In genomic region chr2:152670983-152671641, GRCm38 (mm10) we compare ENCODE assay signal across 9 mouse cellular contexts. TPM values are rescaled to one million over a fixed set of nuclear protein-coding genes. Genes with fewer than 3 reads are reported as not detected.
DNase-seq lines count a peak whose midpoint lies in the region; ATAC-seq and TF ChIP-seq lines count a peak whose summit lies in the region.
"Had no signal": no experiment of that assay in that cellular context is flagged by ENCODE, and none has a peak within 500 bp of the region (broad histone marks: within the 10 kb centered on the region; RNA-seq: fewer than 3 reads in every experiment).

No protein-coding gene starts in this region.

- H3K36me3 ChIP-seq in ES-E14 (ENCODE audit: control insufficient read depth, insufficient read depth, low read length, poor library complexity, severe bottlenecking), result peaks cover 33% of the 10 kb centered on the region; the same call in 1 of the 2 replicates
- peaks cover 12% of the 10 kb centered on the region for H3K36me3 ChIP-seq in heart, postnatal 0 days (replicated peaks; ENCODE audit: control insufficient read depth, insufficient read depth, low read length)
- H3K36me3 ChIP-seq in liver, embryonic 16.5 days (ENCODE audit: control insufficient read depth, insufficient read depth), result peaks cover 10% of the 10 kb centered on the region

- H3K9me3 ChIP-seq in ES-E14 (ENCODE audit: control insufficient read depth, insufficient read depth, low read depth, low read length), result no peaks in the 10 kb centered on the region
- no peaks in the 10 kb centered on the region for H3K9me3 ChIP-seq in heart, postnatal 0 days (replicated peaks; ENCODE audit: control insufficient read depth, low read length)
- H3K9me3 ChIP-seq in liver, embryonic 16.5 days (replicated peaks; ENCODE audit: control insufficient read depth, low read length), result no peaks in the 10 kb centered on the region

- in situ Hi-C loops in ES-E14 (cut with MboI; ENCODE audit: low sequenced_read_pairs in 2 of 2, unreplicated experiment in 2 of 2), result no loop called here

- DNase-seq in heart, adult 11 months, result peak; percentile 91
- DNase-seq in heart, adult 8-10 months (ENCODE audit: low spot score), result no peak
- no peak for DNase-seq in ES-E14 (ENCODE audit: low read depth, low spot score)
- DNase-seq in heart, postnatal 0 days (ENCODE audit: low spot score), result no peak
- DNase-seq in gastrocnemius, postnatal 25 days, result no peak
- DNase-seq in gastrocnemius, postnatal 10 days, result no peak

- peaks cover 2 to 26% of the 10 kb centered on the region in 2 experiments; a peak in 2 of 4 replicates for H3K4me1 ChIP-seq in ES-E14 (ENCODE audit: control insufficient read depth in 2 of 2, insufficient read depth in 2 of 2, low read length in 2 of 2, poor library complexity in 1 of 2)
- H3K4me1 ChIP-seq in heart, postnatal 0 days (ENCODE audit: control insufficient read depth, insufficient read depth), result peaks cover 25% of the 10 kb centered on the region
- peaks cover 33% of the 10 kb centered on the region for H3K4me1 ChIP-seq in liver, embryonic 16.5 days (ENCODE audit: control insufficient read depth, low read depth, low read length)

- peak overlapping the region; percentile 89 for H3K4me2 ChIP-seq in heart, postnatal 0 days (ENCODE audit: low read depth, low read length)
- H3K4me2 ChIP-seq in liver, embryonic 16.5 days (ENCODE audit: low read depth, low read length), result peak overlapping the region; percentile 77

- H3K27me3 ChIP-seq in heart, postnatal 0 days (ENCODE audit: control insufficient read depth, insufficient read depth, low read length), result no peaks in the 10 kb centered on the region
- no peaks in the 10 kb centered on the region for H3K27me3 ChIP-seq in liver, embryonic 16.5 days (ENCODE audit: control insufficient read depth, insufficient read depth, low read depth, low read length)

- 35% methylated on average over 9 of the region's 9 CpGs for WGBS in heart, postnatal 0 days
- 17% methylated on average over 9 of the region's 9 CpGs for WGBS in liver, embryonic 16.5 days (ENCODE audit: insufficient replicate concordance)

- TF ChIP-seq EP300 in heart, postnatal 0 days (IDR thresholded peaks at IDR 0.05; ENCODE audit: low read depth), result no peak

- no peak for ATAC-seq in heart, postnatal 0 days (ENCODE audit: insufficient read depth, low read depth)
- no peak for ATAC-seq in liver, embryonic 16.5 days (ENCODE audit: low read depth)
- ATAC-seq in neutrophil, adult 5-6 weeks (ENCODE audit: extremely low read depth, insufficient number of reproducible peaks, low FRiP score, poor library complexity, severe bottlenecking), result peak; percentile 28; the same call in 1 of the 2 replicates

- peak overlapping the region; percentile 26; the same call in 1 of the 2 replicates for H3K9ac ChIP-seq in ES-E14 (ENCODE audit: insufficient read depth, low read depth, low read length, poor library complexity, severe bottlenecking)
- H3K9ac ChIP-seq in heart, postnatal 0 days (replicated peaks; ENCODE audit: low read depth, low read length), result peak overlapping the region; percentile 76
- peak overlapping the region; percentile 76 for H3K9ac ChIP-seq in liver, embryonic 16.5 days (ENCODE audit: low read depth, low read length)

- H3K27ac ChIP-seq in ES-E14 (ENCODE audit: insufficient read depth, low read depth, low read length, poor library complexity, severe bottlenecking), result no peak overlapping the region
- peak overlapping the region; percentile 37; the same call in 1 of the 2 replicates for H3K27ac ChIP-seq in heart, postnatal 0 days (ENCODE audit: low read depth)
- H3K27ac ChIP-seq in liver, embryonic 16.5 days (ENCODE audit: low read length), result peak overlapping the region; percentile 59

- H3K4me3 ChIP-seq in ES-E14 (ENCODE audit: insufficient read depth in 1 of 2, low read depth in 1 of 2, low read length in 2 of 2, poor library complexity in 1 of 2, severe bottlenecking in 1 of 2), result peak overlapping the region in 1 of 2 experiments; percentile 95; a peak in 2 of 4 replicates
- peak overlapping the region; percentile 86 for H3K4me3 ChIP-seq in heart, postnatal 0 days (ENCODE audit: low read depth, low read length)
- H3K4me3 ChIP-seq in liver, embryonic 16.5 days (ENCODE audit: low read depth, low read length), result peak overlapping the region; percentile 82

- no peak for TF ChIP-seq CTCF in heart, postnatal 0 days (IDR thresholded peaks at IDR 0.05; ENCODE audit: low read depth)

TF ChIP-seq in ES-E14, 5 proteins besides CTCF, POLR2A, EP300 and RAD21:
- TF ChIP-seq CHD2 (IDR thresholded peaks at IDR 0.05; ENCODE audit: low read depth, low read length), result no peak
- no peak for TF ChIP-seq HCFC1 (IDR thresholded peaks at IDR 0.05; ENCODE audit: borderline replicate concordance, insufficient read depth, low read length)
- no peak for TF ChIP-seq ZNF384 (IDR thresholded peaks at IDR 0.05; ENCODE audit: low read depth, low read length)
- TF ChIP-seq MAFK (IDR thresholded peaks at IDR 0.05; ENCODE audit: insufficient read depth, low read depth, low read length), result no peak
- no peak for TF ChIP-seq ZC3H11A (IDR thresholded peaks at IDR 0.05; ENCODE audit: borderline replicate concordance, low read depth, low read length)

RNA-seq across cellular contexts. Expression of gene H13, which starts 1.9 kb away (rescaled TPM):
- 10 to 100 TPM; 34.4 to 36.3 (median 35.1) TPM for total RNA-seq in heart, adult 8-10 months (2022)
- 55.0 and 91.6 TPM in 2 replicates for total RNA-seq in ES-E14 (2012; rRNA removed)
- total RNA-seq in heart, postnatal 0 days (2014; rRNA removed; ENCODE audit: low replicate concordance), result 68.6 and 72.9 TPM in 2 replicates
- polyA plus RNA-seq in heart, postnatal 0 days (2015; fragmentation: Nextera tagmentation; extraction: Ambion mirVana), result 53.4 and 55.0 TPM in 2 replicates
- 45.5 and 52.7 TPM in 2 replicates for polyA plus RNA-seq in liver, embryonic 16.5 days (2015; fragmentation: Nextera tagmentation; extraction: Ambion mirVana)
- total RNA-seq in neutrophil, adult 5-6 weeks (2017), result 89.7 and 95.5 TPM in 2 replicates
- 10 to 100 TPM; 29.5 to 38.6 TPM for total RNA-seq in gastrocnemius, postnatal 25 days (2021)
- total RNA-seq in gastrocnemius, postnatal 10 days (2021), result 10 to 100 TPM; 56.0 to 61.1 TPM

RNA-seq across cellular contexts. Expression of gene Mcts2, which starts 15.7 kb away (rescaled TPM):
- 10 to 100 TPM; 15.0 to 19.6 (median 16.6) TPM for total RNA-seq in heart, adult 8-10 months (2022)
- 39.3 and 87.4 TPM in 2 replicates for total RNA-seq in ES-E14 (2012; rRNA removed)
- total RNA-seq in heart, postnatal 0 days (2014; rRNA removed; ENCODE audit: low replicate concordance), result 6.5 and 11.7 TPM in 2 replicates
- 30.9 and 31.6 TPM in 2 replicates for polyA plus RNA-seq in heart, postnatal 0 days (2015; fragmentation: Nextera tagmentation; extraction: Ambion mirVana)
- 10.2 and 11.1 TPM in 2 replicates for polyA plus RNA-seq in liver, embryonic 16.5 days (2015; fragmentation: Nextera tagmentation; extraction: Ambion mirVana)
- 16.4 and 17.1 TPM in 2 replicates for total RNA-seq in neutrophil, adult 5-6 weeks (2017)
- total RNA-seq in gastrocnemius, postnatal 25 days (2021), result 10 to 100 TPM; 11.3 to 11.5 TPM
- 10 to 100 TPM; 12.5 to 19.3 TPM for total RNA-seq in gastrocnemius, postnatal 10 days (2021)

RNA-seq across cellular contexts. Expression of gene Rem1, which starts 44.4 kb away (rescaled TPM):
- 1 to 10 TPM; 5.1 to 5.6 (median 5.2) TPM for total RNA-seq in heart, adult 8-10 months (2022)
- total RNA-seq in ES-E14 (2012; rRNA removed), result 0.16 and 0.18 TPM in 2 replicates
- total RNA-seq in heart, postnatal 0 days (2014; rRNA removed; ENCODE audit: low replicate concordance), result 4.8 and 12.5 TPM in 2 replicates
- polyA plus RNA-seq in heart, postnatal 0 days (2015; fragmentation: Nextera tagmentation; extraction: Ambion mirVana), result 10.2 TPM in 2 replicates
- polyA plus RNA-seq in liver, embryonic 16.5 days (2015; fragmentation: Nextera tagmentation; extraction: Ambion mirVana), result 1.1 TPM in 2 replicates
- 0.35 and 2.1 TPM in 2 replicates for total RNA-seq in neutrophil, adult 5-6 weeks (2017)
- 1 to 10 TPM; 2.9 to 3.8 TPM for total RNA-seq in gastrocnemius, postnatal 25 days (2021)
- 10 to 100 TPM in 1 of 2 experiments, 1 to 10 TPM in 1; 9.1 to 11.5 TPM for total RNA-seq in gastrocnemius, postnatal 10 days (2021)

RNA-seq across cellular contexts. Expression of gene Defb25, which starts 48.3 kb away (rescaled TPM):
- total RNA-seq in heart, adult 8-10 months (2022), result not detected
- 3.9 and 5.7 TPM in 2 replicates for total RNA-seq in ES-E14 (2012; rRNA removed)
- not detected in 2 replicates for total RNA-seq in heart, postnatal 0 days (2014; rRNA removed; ENCODE audit: low replicate concordance)
- polyA plus RNA-seq in heart, postnatal 0 days (2015; fragmentation: Nextera tagmentation; extraction: Ambion mirVana), result 0.53 and 0.54 TPM in 2 replicates
- not detected in 2 replicates for polyA plus RNA-seq in liver, embryonic 16.5 days (2015; fragmentation: Nextera tagmentation; extraction: Ambion mirVana)
- not detected in 2 replicates for total RNA-seq in neutrophil, adult 5-6 weeks (2017)
- total RNA-seq in gastrocnemius, postnatal 25 days (2021), result not detected
- 1 to 10 TPM; 1.5 to 1.6 TPM for total RNA-seq in gastrocnemius, postnatal 10 days (2021)
- total RNA-seq: left cerebral cortex, postnatal 10 days had no signal

Comparison
In these comparisons a context has a peak if more than half of its experiments do, and no peak if none do; other contexts are left out.
1. H3K9ac ChIP-seq: peak in every context shown above with its lines; median percentile 76 in heart, postnatal 0 days; 76 in liver, embryonic 16.5 days; 26 in ES-E14.